Mouse (Mus musculus): ENCODE results near the gene Zcchc10.
"Not testable (repeated sequence)": the region's sequence is repeated elsewhere in the genome, so short reads cannot be mapped to it uniquely, and the experiment has no call there.

DNA sequence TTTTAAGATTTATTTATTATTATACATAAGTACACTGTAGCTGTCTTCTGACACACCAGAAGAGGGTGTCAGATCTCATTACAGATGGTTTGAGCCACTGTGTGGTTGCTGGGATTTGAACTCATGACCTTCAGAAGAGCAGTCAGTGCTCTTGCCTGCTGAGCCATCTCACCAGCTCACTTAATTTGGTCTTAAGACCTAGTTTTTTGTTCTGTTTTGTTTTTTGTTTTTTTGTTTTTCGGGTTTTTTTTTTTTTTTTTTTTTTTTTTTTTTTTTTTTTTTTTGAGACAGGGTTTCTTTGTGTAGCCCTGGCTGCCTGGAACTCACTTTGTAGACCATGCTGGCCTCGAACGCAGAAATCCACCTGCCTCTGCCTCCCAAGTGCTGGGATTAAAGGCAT, 5.9 kb upstream of the Zcchc10 start:
- TF ChIP-seq HCFC1 (IDR thresholded peaks at IDR 0.05; ENCODE audit: borderline replicate concordance, insufficient read depth, low read length); MAFK (IDR thresholded peaks at IDR 0.05; ENCODE audit: insufficient read depth, low read depth, low read length); ZC3H11A (IDR thresholded peaks at IDR 0.05; ENCODE audit: borderline replicate concordance, low read depth, low read length); CHD2 (IDR thresholded peaks at IDR 0.05; ENCODE audit: low read depth, low read length): not testable (repeated sequence)
- TF ChIP-seq ZNF384 (IDR thresholded peaks at IDR 0.05; ENCODE audit: low read depth, low read length) = peak; percentile 82

All from ES-E14 (cell line).